Mouse (Mus musculus): ENCODE results near the gene Mthfsd. TPM values are rescaled to one million over a fixed set of nuclear protein-coding genes. Genes with fewer than 3 reads are reported as not detected.
A peak's percentile ranks its signal among the peaks of the same experiment; 100 is the strongest.

The Mthfsd gene
- polyA plus RNA-seq, 1 experiment: 38.9 TPM

DNA sequence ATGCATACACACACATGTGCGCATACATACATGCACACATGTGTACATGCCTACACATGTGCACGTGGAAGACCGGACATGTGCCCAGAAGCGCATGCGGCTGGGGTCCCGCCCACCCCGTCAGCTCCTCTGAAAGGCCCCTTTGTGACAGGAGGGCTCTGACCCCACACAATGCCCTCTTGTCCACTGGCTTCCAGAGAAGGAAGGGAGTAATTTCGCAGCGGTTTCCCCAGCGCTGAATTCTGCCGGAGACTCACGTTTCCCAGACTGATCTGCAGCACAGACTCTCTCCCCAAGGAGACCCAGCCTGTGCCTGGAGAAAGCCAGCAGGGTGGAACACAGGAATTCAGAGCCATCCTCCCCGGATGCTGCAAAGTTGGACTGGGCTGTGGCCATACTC lies 44.5 kb downstream of the Mthfsd start:
- Histone ChIP-seq H3K27ac (ENCODE audit: insufficient read depth, low read length) (no peak overlapping the region), H3K4me1 (ENCODE audit: control insufficient read depth, insufficient read depth, low read length) (no peaks in the 10 kb centered on the region), H3K36me3 (ENCODE audit: control insufficient read depth, insufficient read depth, low read length, poor library complexity, severe bottlenecking) (no peaks in the 10 kb centered on the region), H3K9ac (ENCODE audit: low read depth, poor library complexity, severe bottlenecking) (no peak overlapping the region), H3K27me3 (ENCODE audit: control insufficient read depth, insufficient read depth, low read length, poor library complexity, severe bottlenecking) (no peaks in the 10 kb centered on the region), H3K9me3 (replicated peaks; ENCODE audit: control insufficient read depth, insufficient read depth, low read length, poor library complexity, severe bottlenecking) (no peaks in the 10 kb centered on the region), H3K4me3 (ENCODE audit: low read depth, low read length) (no peak overlapping the region)
- TF ChIP-seq CTCF (IDR thresholded peaks at IDR 0.05; ENCODE audit: low read depth, low read length) (no peak), POLR2A (IDR thresholded peaks at IDR 0.05; ENCODE audit: insufficient read depth, low read length) (no peak), EP300 (IDR thresholded peaks at IDR 0.05; ENCODE audit: insufficient read depth, low read depth, low read length) (no peak)

DNA sequence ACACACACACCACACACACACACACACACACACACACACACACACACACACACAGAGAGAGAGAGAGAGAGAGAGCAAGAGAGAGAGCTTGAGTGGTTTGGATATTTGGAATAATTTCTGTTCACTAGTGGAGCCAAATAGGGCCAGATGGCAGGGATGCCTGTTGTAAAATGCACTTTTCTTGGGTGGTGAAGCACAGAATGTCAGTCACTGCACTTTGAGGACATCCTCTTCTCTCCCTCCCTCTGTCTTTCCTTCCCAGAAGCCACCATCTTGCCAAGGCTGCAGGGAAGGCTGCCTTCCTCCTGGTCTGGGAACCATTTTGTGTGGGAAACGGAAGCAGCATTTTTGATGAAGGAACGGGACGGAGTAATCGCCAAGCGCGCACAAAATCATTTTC lies 45.7 kb downstream of the Mthfsd start:
- Histone ChIP-seq H3K27ac (ENCODE audit: insufficient read depth, low read length) (no peak overlapping the region), H3K36me3 (ENCODE audit: control insufficient read depth, insufficient read depth, low read length, poor library complexity, severe bottlenecking) (no peaks in the 10 kb centered on the region), H3K9ac (ENCODE audit: low read depth, poor library complexity, severe bottlenecking) (no peak overlapping the region), H3K4me3 (ENCODE audit: low read depth, low read length) (no peak overlapping the region), H3K27me3 (ENCODE audit: control insufficient read depth, insufficient read depth, low read length, poor library complexity, severe bottlenecking) (no peaks in the 10 kb centered on the region), H3K4me1 (ENCODE audit: control insufficient read depth, insufficient read depth, low read length) (no peaks in the 10 kb centered on the region), H3K9me3 (replicated peaks; ENCODE audit: control insufficient read depth, insufficient read depth, low read length, poor library complexity, severe bottlenecking) (no peaks in the 10 kb centered on the region)
- no peak for TF ChIP-seq CTCF (IDR thresholded peaks at IDR 0.05; ENCODE audit: low read depth, low read length)
- TF ChIP-seq EP300 (IDR thresholded peaks at IDR 0.05; ENCODE audit: insufficient read depth, low read depth, low read length): no peak
- no peak for TF ChIP-seq POLR2A (IDR thresholded peaks at IDR 0.05; ENCODE audit: insufficient read depth, low read length)

DNA sequence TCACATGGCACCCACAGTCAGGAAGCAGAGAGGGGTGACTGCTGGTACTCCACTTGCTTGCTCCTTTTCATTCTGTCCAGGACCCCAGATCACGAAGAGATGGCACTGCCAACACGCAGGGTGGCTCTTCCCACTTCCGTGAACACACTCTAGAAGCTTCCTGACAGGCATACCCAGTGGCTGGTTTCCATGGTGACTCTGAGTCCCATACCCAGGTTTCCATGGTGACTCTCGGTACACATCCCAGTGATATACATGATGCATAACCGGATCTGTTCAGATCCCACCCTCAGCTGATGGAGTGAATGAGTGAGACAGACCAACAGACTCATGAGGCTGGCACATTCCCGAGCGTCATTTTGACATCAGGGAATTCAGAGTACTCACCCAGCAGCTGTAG lies 49.1 kb downstream of the Mthfsd start:
- no peaks in the 10 kb centered on the region for H3K9me3 ChIP-seq (replicated peaks; ENCODE audit: control insufficient read depth, insufficient read depth, low read length, poor library complexity, severe bottlenecking)

DNA sequence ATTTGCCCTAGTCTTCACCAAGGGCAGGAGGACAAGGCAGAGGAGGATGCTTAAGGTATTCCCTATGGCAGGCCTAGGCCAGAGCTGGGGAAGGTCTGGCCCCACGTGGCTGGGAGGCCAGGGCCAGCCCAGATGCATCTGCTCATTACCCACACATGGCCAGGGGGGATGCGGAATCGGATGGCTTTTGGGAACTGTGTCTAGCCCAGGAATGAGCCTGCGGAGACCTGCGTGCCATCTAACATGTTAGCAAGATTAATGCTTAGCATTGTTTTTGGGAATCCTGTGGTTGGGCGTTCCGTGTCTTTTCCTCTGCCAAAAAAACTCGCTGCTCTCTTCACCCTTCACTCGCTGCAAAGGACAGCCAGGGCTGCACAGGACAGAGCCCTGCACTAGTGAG lies 50.1 kb downstream of the Mthfsd start:
- Histone ChIP-seq H3K27me3 (ENCODE audit: control insufficient read depth, insufficient read depth, low read length, poor library complexity, severe bottlenecking) (no peaks in the 10 kb centered on the region), H3K4me1 (ENCODE audit: control insufficient read depth, insufficient read depth, low read length) (no peaks in the 10 kb centered on the region), H3K9me3 (replicated peaks; ENCODE audit: control insufficient read depth, insufficient read depth, low read length, poor library complexity, severe bottlenecking) (no peaks in the 10 kb centered on the region), H3K27ac (ENCODE audit: insufficient read depth, low read length) (no peak overlapping the region), H3K36me3 (ENCODE audit: control insufficient read depth, insufficient read depth, low read length, poor library complexity, severe bottlenecking) (no peaks in the 10 kb centered on the region), H3K9ac (ENCODE audit: low read depth, poor library complexity, severe bottlenecking) (no peak overlapping the region), H3K4me3 (ENCODE audit: low read depth, low read length) (no peak overlapping the region)
- TF ChIP-seq EP300 (IDR thresholded peaks at IDR 0.05; ENCODE audit: insufficient read depth, low read depth, low read length): no peak
- no peak for TF ChIP-seq CTCF (IDR thresholded peaks at IDR 0.05; ENCODE audit: low read depth, low read length)
- TF ChIP-seq POLR2A (IDR thresholded peaks at IDR 0.05; ENCODE audit: insufficient read depth, low read length): no peak

More for the DNA sequence above, 49.1 kb downstream of the Mthfsd start:
- H3K4me3 ChIP-seq (ENCODE audit: low read depth, low read length): no peak overlapping the region
- H3K4me1 ChIP-seq (ENCODE audit: control insufficient read depth, insufficient read depth, low read length): no peaks in the 10 kb centered on the region
- H3K27me3 ChIP-seq (ENCODE audit: control insufficient read depth, insufficient read depth, low read length, poor library complexity, severe bottlenecking): no peaks in the 10 kb centered on the region
- no peak for TF ChIP-seq CTCF (IDR thresholded peaks at IDR 0.05; ENCODE audit: low read depth, low read length)
- no peak for TF ChIP-seq EP300 (IDR thresholded peaks at IDR 0.05; ENCODE audit: insufficient read depth, low read depth, low read length)
- no peak for TF ChIP-seq POLR2A (IDR thresholded peaks at IDR 0.05; ENCODE audit: insufficient read depth, low read length)
- no peak overlapping the region for H3K9ac ChIP-seq (ENCODE audit: low read depth, poor library complexity, severe bottlenecking)
- no peaks in the 10 kb centered on the region for H3K36me3 ChIP-seq (ENCODE audit: control insufficient read depth, insufficient read depth, low read length, poor library complexity, severe bottlenecking)
- no peak overlapping the region for H3K27ac ChIP-seq (ENCODE audit: insufficient read depth, low read length)

DNA sequence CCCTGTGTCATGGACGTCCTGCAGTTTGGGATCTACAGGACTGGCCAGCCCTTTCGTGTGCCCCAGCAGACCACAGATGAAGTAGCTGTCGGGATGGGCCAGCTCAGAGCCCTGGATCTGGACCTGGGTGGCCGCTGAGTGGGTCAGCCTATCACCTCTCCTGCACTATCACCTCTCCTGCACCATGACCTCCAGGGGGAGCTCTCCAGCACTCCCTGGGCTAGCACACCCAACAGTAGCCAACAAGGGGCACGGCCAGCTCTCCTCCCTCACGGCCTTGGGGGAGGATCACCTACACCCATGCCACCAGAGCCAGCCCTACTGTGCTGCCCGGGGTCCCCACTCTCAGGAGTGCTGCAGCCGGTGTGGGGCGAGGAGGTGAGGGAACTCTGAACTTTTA lies 60.8 kb downstream of the Mthfsd start:
- Histone ChIP-seq H3K4me3 (ENCODE audit: low read depth, low read length) (no peak overlapping the region), H3K36me3 (ENCODE audit: control insufficient read depth, insufficient read depth, low read length, poor library complexity, severe bottlenecking) (no peaks in the 10 kb centered on the region), H3K27ac (ENCODE audit: insufficient read depth, low read length) (no peak overlapping the region), H3K27me3 (ENCODE audit: control insufficient read depth, insufficient read depth, low read length, poor library complexity, severe bottlenecking) (no peaks in the 10 kb centered on the region; the same call in 1 of the 2 replicates), H3K9ac (ENCODE audit: low read depth, poor library complexity, severe bottlenecking) (no peak overlapping the region), H3K9me3 (replicated peaks; ENCODE audit: control insufficient read depth, insufficient read depth, low read length, poor library complexity, severe bottlenecking) (no peaks in the 10 kb centered on the region), H3K4me1 (ENCODE audit: control insufficient read depth, insufficient read depth, low read length) (no peaks in the 10 kb centered on the region)
- TF ChIP-seq POLR2A (IDR thresholded peaks at IDR 0.05; ENCODE audit: insufficient read depth, low read length): no peak
- TF ChIP-seq CTCF (IDR thresholded peaks at IDR 0.05; ENCODE audit: low read depth, low read length): peak; percentile 60

DNA sequence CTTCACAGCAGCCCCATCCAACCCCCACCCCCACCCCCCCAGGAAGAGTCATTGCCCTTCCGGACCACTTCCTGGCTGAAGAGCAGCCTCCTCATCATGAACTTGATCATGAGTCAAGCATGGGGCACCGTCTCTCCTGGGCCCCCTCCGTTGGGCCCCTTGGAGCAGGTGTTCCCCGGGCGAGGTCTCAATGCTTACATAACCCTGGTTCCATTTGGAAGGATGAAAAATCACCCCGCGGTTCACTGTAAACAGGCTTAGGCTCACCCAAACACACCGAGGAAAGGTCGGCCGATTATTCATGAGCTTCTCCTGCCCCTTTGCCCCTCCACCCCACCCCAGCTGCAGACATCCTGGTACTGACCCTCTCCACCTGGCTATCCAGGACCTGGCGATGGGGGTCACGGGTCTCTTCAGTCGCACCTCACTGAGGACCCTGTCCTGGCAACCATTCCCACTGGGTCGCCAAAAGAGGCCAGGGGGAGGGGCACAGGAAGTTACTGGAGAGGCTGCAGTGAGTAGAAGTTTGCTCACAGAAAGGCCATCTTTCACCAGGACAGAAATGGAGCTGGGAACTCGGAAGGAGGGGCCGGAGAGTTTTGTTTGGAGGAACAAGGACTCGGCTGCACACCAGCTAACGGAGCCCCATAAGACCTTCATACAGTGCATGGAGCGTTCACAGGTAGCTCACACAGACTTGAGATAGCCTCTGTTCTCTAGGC lies 64.3 kb downstream of the Mthfsd start:
- H3K27me3 ChIP-seq (ENCODE audit: control insufficient read depth, insufficient read depth, low read length, poor library complexity, severe bottlenecking): no peaks in the 10 kb centered on the region
- H3K4me1 ChIP-seq (ENCODE audit: control insufficient read depth, insufficient read depth, low read length): no peaks in the 10 kb centered on the region
- TF ChIP-seq EP300 (IDR thresholded peaks at IDR 0.05; ENCODE audit: insufficient read depth, low read depth, low read length): no peak
- no peak for TF ChIP-seq CTCF (IDR thresholded peaks at IDR 0.05; ENCODE audit: low read depth, low read length)
- TF ChIP-seq POLR2A (IDR thresholded peaks at IDR 0.05; ENCODE audit: insufficient read depth, low read length): no peak
- H3K27ac ChIP-seq (ENCODE audit: insufficient read depth, low read length): no peak overlapping the region
- no peaks in the 10 kb centered on the region for H3K9me3 ChIP-seq (replicated peaks; ENCODE audit: control insufficient read depth, insufficient read depth, low read length, poor library complexity, severe bottlenecking)
- no peak overlapping the region for H3K4me3 ChIP-seq (ENCODE audit: low read depth, low read length)
- no peaks in the 10 kb centered on the region for H3K36me3 ChIP-seq (ENCODE audit: control insufficient read depth, insufficient read depth, low read length, poor library complexity, severe bottlenecking)
- no peak overlapping the region for H3K9ac ChIP-seq (ENCODE audit: low read depth, poor library complexity, severe bottlenecking)

Other genes with a start within 250 kb of the Mthfsd start
- 0.33 TPM in 1 of 2 replicates, not detected in the other for gene Foxf1, start 24.0 kb downstream of the Mthfsd start, polyA plus RNA-seq (2011; ENCODE audit: insufficient read depth, insufficient read length, low read depth, missing spikeins)
- gene Foxc2, start 7.8 kb upstream of the Mthfsd start, polyA plus RNA-seq (2011; ENCODE audit: insufficient read depth, insufficient read length, low read depth, missing spikeins): not detected in 2 replicates
- gene Foxl1, start 19.5 kb upstream of the Mthfsd start, polyA plus RNA-seq (2011; ENCODE audit: insufficient read depth, insufficient read length, low read depth, missing spikeins): not detected in 2 replicates